In the genomic region with DNA sequence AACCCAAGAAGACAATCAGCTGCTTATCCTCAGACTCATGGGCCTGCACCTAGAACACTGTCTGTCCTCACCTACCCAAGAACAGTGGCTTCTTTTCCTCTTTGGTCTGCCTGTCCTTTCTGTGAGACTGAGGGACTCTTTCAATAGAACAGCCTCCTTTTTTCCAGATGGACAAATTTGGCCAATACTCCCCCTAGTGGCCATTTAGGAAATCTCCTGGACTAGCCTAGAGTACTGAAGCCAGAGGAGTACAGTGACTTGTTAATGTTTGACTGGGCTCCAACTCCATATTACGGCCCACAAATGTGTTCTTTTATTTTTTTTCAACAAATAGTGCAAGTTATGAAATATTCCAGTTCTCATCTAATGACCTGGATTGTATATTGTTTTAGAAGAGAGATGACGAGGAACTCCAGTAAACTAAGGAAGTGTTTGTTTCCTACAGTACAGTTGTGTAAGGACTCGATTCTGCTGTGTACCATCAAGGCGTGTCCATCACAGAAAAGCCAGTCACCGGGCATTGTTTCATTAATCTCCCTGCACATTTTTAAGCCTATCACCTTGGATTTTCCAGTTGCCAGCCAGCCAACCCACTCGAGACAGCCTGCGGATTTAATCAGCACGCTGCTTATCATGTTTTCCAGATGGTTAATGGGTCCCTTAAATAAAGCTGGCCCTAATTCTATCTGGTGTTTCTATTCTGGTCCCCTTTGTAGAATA, we compare ENCODE assay signal across 7 mouse cellular contexts.
DNase-seq lines count a peak whose midpoint lies in the region; ATAC-seq and TF ChIP-seq lines count a peak whose summit lies in the region.

No protein-coding gene starts in this region.

- no peak for ATAC-seq in limb, embryonic 14.5 days (ENCODE audit: low FRiP score, low read depth)
- peak; percentile 65 for ATAC-seq in forebrain, embryonic 16.5 days

- no peaks in the 10 kb centered on the region for H3K9me3 ChIP-seq in limb, embryonic 14.5 days (ENCODE audit: control insufficient read depth, low read length)
- no peaks in the 10 kb centered on the region for H3K9me3 ChIP-seq in limb, embryonic 10.5 days (replicated peaks)
- H3K9me3 ChIP-seq in forebrain, embryonic 16.5 days (ENCODE audit: control insufficient read depth, low read length): no peaks in the 10 kb centered on the region

- H3K9ac ChIP-seq in limb, embryonic 14.5 days (ENCODE audit: low read depth, low read length, severe bottlenecking): no peak overlapping the region
- H3K9ac ChIP-seq in forebrain, embryonic 16.5 days (replicated peaks; ENCODE audit: low read depth, low read length): no peak overlapping the region

- H3K36me3 ChIP-seq in limb, embryonic 14.5 days (ENCODE audit: control insufficient read depth, insufficient read depth, low read length): no peaks in the 10 kb centered on the region
- H3K36me3 ChIP-seq in limb, embryonic 10.5 days: no peaks in the 10 kb centered on the region
- H3K36me3 ChIP-seq in forebrain, embryonic 16.5 days (ENCODE audit: control insufficient read depth, insufficient read depth): no peaks in the 10 kb centered on the region

- no peak for TF ChIP-seq POLR2A in limb, embryonic 14.5 days (IDR thresholded peaks at IDR 0.05; ENCODE audit: borderline replicate concordance, extremely low read depth, insufficient read depth, insufficient read length)

- DNase-seq in limb, embryonic 14.5 days (ENCODE audit: low spot score): peak; percentile 76
- DNase-seq in limb, embryonic 10.5 days (ENCODE audit: low spot score): no peak
- DNase-seq in R1 (ENCODE audit: low read depth, low spot score): peak; percentile 79
- peak; percentile 51 for DNase-seq in lung, postnatal 36 days
- DNase-seq in thymus, postnatal 25 days: peak; percentile 9
- no peak for DNase-seq in yolk sac, embryonic 10.5 days (ENCODE audit: low spot score)

- H3K4me2 ChIP-seq in limb, embryonic 14.5 days (replicated peaks; ENCODE audit: low read depth, low read length, severe bottlenecking): no peak overlapping the region
- H3K4me2 ChIP-seq in forebrain, embryonic 16.5 days (ENCODE audit: low read length): no peak overlapping the region

- H3K27me3 ChIP-seq in limb, embryonic 14.5 days (ENCODE audit: control insufficient read depth, insufficient read depth, low read length): no peaks in the 10 kb centered on the region
- H3K27me3 ChIP-seq in limb, embryonic 10.5 days (ENCODE audit: low read depth, poor library complexity, severe bottlenecking): no peaks in the 10 kb centered on the region
- H3K27me3 ChIP-seq in forebrain, embryonic 16.5 days (replicated peaks; ENCODE audit: control insufficient read depth, insufficient read depth, low read length): no peaks in the 10 kb centered on the region

- H3K27ac ChIP-seq in limb, embryonic 14.5 days (replicated peaks; ENCODE audit: low read depth, low read length): no peak overlapping the region
- no peak overlapping the region for H3K27ac ChIP-seq in limb, embryonic 10.5 days
- H3K27ac ChIP-seq in forebrain, embryonic 16.5 days (ENCODE audit: low read length): no peak overlapping the region

- H3K4me1 ChIP-seq in limb, embryonic 14.5 days (ENCODE audit: control insufficient read depth, insufficient read depth, low read length): 0 out of 2 replicates have a peak, but pooled peaks cover 4% of the 10 kb centered on the region
- H3K4me1 ChIP-seq in limb, embryonic 10.5 days: no peaks in the 10 kb centered on the region
- H3K4me1 ChIP-seq in forebrain, embryonic 16.5 days (replicated peaks; ENCODE audit: control insufficient read depth, insufficient read depth, low read length): peaks cover 3% of the 10 kb centered on the region; the same call in 1 of the 2 replicates

- no peak overlapping the region for H3K4me3 ChIP-seq in limb, embryonic 14.5 days (replicated peaks; ENCODE audit: low read length)
- H3K4me3 ChIP-seq in limb, embryonic 10.5 days: no peak overlapping the region
- no peak overlapping the region for H3K4me3 ChIP-seq in forebrain, embryonic 16.5 days (replicated peaks; ENCODE audit: low read length)

- 73% methylated on average over 8 of the region's 8 CpGs for WGBS in limb, embryonic 14.5 days
- 88% methylated on average over 8 of the region's 8 CpGs for WGBS in limb, embryonic 10.5 days
- WGBS in forebrain, embryonic 16.5 days: 72% methylated on average over 8 of the region's 8 CpGs

Comparison
In these comparisons a context has a peak if more than half of its experiments do, and no peak if none do; other contexts are left out.
1. DNase-seq: peak in limb, embryonic 14.5 days (single experiment), R1 (single experiment), lung, postnatal 36 days (single experiment) and thymus, postnatal 25 days (single experiment); none in limb, embryonic 10.5 days (single experiment) and yolk sac, embryonic 10.5 days (single experiment).